Mouse (Mus musculus): Measurements from ENCODE around the gene Pabpn1l. TPM values are rescaled to one million over a fixed set of nuclear protein-coding genes. Genes with fewer than 3 reads are reported as not detected.
A peak's percentile ranks its signal among the peaks of the same experiment; 100 is the strongest.
"Not testable (repeated sequence)": the region's sequence is repeated elsewhere in the genome, so short reads cannot be mapped to it uniquely, and the experiment has no call there.

Pabpn1l gene
- total RNA-seq, 2 experiments from 2014 or later, result not detected

DNA sequence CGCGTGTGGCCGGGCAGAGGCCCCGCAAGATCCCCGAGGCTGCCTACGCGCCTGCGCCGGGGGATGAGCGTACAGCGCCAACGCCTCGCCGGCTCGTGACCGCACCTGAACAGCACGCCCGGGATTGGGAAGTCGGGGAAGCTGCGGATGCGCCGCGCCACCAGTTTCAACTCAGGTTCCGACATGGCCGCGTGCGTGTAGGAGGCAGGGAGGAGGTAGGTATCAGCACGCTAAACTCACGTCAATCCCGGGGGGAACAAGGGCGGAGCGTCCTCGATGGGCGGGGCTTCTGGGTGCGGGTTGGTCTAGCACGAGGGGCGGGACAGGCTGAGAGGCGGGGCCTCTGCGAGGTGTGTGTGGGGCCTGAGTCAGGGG is 45.9 kb downstream of the Pabpn1l start, which contains the start of gene Aprt:
Gene Aprt (minus strand): TSS at position 262 of the 375 bp plus-strand sequence.
- peak; percentile 94 to 95 for DNase-seq (ENCODE audit: low spot score in 2 of 2)

DNA sequence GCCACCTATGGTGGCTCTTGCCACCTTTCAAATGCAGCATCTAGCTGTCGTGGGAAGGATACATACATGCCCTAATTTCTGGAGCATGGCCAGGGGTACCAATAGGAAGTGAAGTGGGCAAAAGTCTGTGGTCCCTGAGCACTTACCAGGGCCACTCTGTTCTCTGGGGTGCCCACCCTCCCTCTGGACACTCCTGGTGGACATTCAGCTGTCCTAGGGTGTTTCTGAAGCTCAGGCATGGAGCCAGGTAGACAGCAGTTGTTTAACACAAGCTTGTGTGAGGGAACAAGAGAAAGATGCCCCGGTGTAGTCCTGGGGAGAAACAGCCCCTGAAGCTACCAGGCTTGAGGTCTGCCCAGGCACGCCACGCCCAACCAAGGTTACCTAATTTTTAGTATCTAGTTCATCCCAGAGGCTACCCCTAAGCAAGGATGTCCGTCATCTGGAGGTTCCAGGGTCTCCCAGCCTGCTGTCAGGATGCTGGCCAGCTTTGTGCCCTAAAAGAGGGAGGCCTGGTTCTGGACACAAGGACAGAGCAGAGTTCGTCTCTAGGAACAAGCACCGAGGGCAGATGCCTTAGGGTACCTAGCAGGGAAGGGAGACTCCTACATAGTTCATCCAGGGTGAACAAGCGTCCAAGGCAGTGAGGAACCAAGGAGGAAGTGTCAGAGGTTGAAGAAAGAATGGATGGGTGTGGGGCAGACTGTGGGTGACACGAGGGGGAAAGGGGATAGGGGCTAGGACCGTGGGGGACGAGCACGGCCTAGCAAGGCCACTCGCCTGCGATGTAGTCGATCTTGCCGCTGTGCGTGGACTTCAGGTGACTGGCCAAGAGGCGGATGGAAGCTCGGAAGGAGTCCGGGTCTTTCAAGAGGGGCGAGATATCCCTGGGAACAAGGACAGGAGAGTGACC is 46.5 kb downstream of the Pabpn1l start:
- no peak for DNase-seq (ENCODE audit: low spot score in 2 of 2)

DNA sequence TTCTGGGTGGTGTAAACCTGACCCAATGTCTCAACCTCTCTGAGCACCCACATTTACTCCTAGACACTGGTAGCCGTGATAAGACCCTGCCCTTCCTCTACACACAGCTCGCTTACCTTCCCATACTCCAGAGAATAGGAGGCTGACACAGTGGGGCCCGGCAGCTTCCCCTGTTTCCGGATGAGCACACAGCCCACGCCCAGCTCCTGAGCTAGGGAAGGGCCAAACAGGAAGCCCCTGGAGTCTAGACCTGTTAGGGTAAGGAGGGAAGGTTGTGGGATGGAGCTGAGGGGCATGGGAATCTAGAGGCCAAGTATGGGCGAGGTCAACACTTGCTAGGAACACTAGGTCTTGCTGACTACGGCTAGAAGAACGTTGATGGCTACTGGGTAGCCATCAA is 47.3 kb downstream of the Pabpn1l start:
- no peak for DNase-seq (ENCODE audit: low spot score in 2 of 2)

DNA sequence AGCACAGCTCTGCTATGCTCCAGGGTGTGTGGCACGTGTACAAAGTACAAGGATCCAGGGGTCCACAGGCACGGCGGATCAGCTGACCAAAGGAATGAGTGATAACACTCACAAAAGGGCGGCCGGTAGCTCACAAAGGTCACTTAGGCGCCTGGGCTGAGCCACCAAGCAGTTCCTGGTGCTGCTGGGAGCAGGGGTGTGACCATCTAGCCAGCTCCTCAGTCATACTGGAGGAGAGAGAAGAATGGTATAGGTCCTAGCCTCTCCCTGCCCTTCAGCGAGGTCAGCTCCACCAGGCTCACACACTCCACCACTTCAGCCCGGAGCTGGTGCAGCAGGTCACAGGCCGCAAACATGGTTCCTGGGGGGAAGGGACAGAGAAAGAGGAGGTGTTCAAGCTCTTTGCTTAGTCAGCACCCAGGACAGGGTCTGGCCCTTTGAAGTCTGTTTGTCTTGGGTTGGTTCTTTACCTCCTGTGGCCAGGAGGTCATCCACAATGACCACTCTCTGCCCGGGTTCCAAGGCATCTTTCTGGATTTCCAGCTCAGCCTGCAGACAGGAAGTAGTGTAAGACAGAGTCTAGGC is 47.8 kb downstream of the Pabpn1l start:
- no peak for DNase-seq (ENCODE audit: low spot score in 2 of 2)

DNA sequence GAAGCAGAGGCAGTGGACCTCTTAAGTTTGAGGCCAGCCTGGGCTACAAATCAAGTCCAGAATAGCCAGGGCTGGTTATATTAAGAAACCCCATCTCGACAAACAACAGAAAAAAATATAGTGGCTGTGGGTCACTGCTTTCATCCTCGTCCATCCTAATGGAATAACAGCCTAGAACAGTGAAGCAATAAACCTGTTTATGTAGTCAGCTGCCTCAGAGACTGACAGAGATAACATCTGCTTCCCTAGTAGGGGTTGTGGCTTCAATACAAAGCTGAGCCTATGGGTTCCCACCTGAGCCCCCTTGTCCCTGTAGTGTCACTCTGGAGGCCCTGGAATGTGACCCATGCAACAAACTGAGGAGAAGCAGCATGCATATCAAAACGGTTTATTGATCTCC is 48.3 kb downstream of the Pabpn1l start:
- DNase-seq (ENCODE audit: low spot score in 2 of 2), result no peak

DNA sequence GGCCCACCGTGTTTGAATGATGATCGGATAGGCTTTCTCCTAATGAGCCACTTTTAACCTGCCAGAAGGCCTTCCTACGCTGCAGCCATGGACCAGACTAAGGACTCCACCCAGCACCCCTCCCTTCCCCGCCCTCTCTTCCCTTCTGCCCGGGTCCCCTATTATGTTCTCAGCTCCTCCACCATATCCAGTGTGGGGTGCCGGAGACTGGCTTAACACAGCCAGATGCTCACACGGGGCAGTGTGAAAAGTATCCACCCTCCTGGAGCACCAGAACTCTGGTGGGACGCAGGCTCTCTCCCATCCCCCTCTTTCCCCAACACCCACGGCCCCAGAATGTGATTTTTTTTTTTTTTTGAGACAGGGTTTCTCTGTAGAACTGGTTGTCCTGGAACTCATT is 49.0 kb downstream of the Pabpn1l start:
- DNase-seq (ENCODE audit: low spot score in 2 of 2), result no peak

DNA sequence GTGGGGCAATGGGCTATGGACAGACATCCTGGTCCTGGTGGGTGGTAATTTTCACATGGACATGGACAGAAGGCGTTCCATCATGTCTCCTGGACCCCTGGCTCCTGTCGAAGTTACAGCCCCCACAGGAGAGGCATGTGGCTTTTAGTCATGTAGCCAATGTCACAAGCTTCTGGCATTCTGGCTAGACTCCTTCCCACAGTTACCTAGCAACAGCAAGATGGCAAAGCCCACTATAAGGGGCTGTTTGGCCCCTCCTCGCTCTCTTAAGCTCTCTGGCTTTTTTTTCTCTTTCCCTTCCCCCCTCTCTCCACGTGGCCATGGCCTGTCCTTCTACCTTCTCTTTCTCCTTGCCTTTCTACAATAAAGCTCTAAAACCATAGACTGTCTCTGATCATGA is 49.4 kb downstream of the Pabpn1l start:
- not testable (repeated sequence) for DNase-seq (ENCODE audit: low spot score in 2 of 2)

GRCm38 (mm10) chr8:122572751-122573150 is 49.8 kb downstream of the Pabpn1l start:
- no peak for DNase-seq (ENCODE audit: low spot score in 2 of 2)

- DNase-seq (ENCODE audit: low spot score in 2 of 2), result no peak
These were observed 50.7 kb downstream of the Pabpn1l start for GRCm38 (mm10) chr8:122571750-122572267.

GRCm38 (mm10) chr8:122571153-122571552 is 51.4 kb downstream of the Pabpn1l start:
- no peak for DNase-seq (ENCODE audit: low spot score in 2 of 2)

GRCm38 (mm10) chr8:122569996-122570395 is 52.5 kb downstream of the Pabpn1l start:
- DNase-seq (ENCODE audit: low spot score in 2 of 2), result no peak

Small RNAs within 50 kb of the gene (microRNA-seq; reads per million reads assigned to microRNA genes)
- 0 reads per million in 2 experiments for gene Mir6396

Other genes starting within 250 kb of the Pabpn1l start
- 10 to 100 TPM; 38.8 to 39.5 TPM for gene Zc3h18, start 246.1 kb downstream of the Pabpn1l start, total RNA-seq (2021)
- gene Il17c, start 200.7 kb downstream of the Pabpn1l start, total RNA-seq (2021), result not detected
- gene Cyba, start 189.8 kb downstream of the Pabpn1l start, total RNA-seq (2021), result 10 to 100 TPM; 10.8 to 11.3 TPM
- gene Mvd, start 179.3 kb downstream of the Pabpn1l start, total RNA-seq (2021), result 10 to 100 TPM; 18.5 to 22.1 TPM
- gene Snai3, start 162.0 kb downstream of the Pabpn1l start, total RNA-seq (2021), result not detected
- 10 to 100 TPM; 40.3 to 45.5 TPM for gene Rnf166, start 146.7 kb downstream of the Pabpn1l start, total RNA-seq (2021)
- gene Ctu2, start 146.6 kb downstream of the Pabpn1l start, total RNA-seq (2021), result 10 to 100 TPM; 21.1 to 22.3 TPM
- 1 to 10 TPM; 3.2 to 3.5 TPM for gene Piezo1, start 71.4 kb downstream of the Pabpn1l start, total RNA-seq (2021)
- gene Cdt1, start 54.7 kb downstream of the Pabpn1l start, total RNA-seq (2021), result 1 to 10 TPM; 1.2 to 1.8 TPM
- 10 to 100 TPM; 58.1 to 61.6 TPM for gene Aprt, start 45.8 kb downstream of the Pabpn1l start, total RNA-seq (2021)
- 10 to 100 TPM; 10.2 to 10.9 TPM for gene Galns, start 11.3 kb downstream of the Pabpn1l start, total RNA-seq (2021)
- 10 to 100 TPM; 82.1 to 82.7 TPM for gene Trappc2l, start 11.1 kb downstream of the Pabpn1l start, total RNA-seq (2021)
- 10 to 100 TPM; 46.3 to 52.5 TPM for gene Cbfa2t3, start 76.4 kb upstream of the Pabpn1l start, total RNA-seq (2021)
- 10 to 100 TPM; 17.7 to 21.0 TPM for gene Acsf3, start 152.7 kb upstream of the Pabpn1l start, total RNA-seq (2021)
- 1 to 10 TPM in 1 of 2 experiments, under 1 TPM in 1; 0.86 to 1.3 TPM for gene Cdh15, start 225.2 kb upstream of the Pabpn1l start, total RNA-seq (2021)

Data from layer of hippocampus, adult 18-20 months (tissue).